Mouse (Mus musculus) ovary, postnatal 14 days (tissue): ENCODE measurements around the gene Tubgcp5.

Experiments
- DNase-seq: peaks from one replicate; pipeline ENCODE4 v3.0.0; 2022; ENCODE audit warnings: low spot score

Tubgcp5 gene

DNA sequence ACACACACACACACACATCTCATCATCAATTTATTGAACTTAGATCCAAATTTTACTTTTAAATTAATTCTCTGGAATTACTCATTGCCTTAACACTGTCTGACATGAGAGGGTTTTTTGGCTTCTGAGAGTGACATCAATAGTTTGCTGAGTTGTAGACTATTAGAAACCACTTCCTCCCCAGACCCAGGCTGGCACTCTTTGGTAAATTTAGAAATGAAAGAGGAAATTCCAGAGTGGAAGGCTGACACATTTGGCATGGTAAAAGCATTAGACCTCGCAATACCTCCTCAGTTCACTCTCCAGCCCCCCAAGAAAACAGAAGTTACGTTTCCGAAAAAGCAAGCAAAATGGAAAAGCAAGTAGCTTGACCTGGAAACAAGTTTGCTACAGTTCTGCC is 58.8 kb downstream of the Tubgcp5 start:
- no peak for DNase-seq

DNA sequence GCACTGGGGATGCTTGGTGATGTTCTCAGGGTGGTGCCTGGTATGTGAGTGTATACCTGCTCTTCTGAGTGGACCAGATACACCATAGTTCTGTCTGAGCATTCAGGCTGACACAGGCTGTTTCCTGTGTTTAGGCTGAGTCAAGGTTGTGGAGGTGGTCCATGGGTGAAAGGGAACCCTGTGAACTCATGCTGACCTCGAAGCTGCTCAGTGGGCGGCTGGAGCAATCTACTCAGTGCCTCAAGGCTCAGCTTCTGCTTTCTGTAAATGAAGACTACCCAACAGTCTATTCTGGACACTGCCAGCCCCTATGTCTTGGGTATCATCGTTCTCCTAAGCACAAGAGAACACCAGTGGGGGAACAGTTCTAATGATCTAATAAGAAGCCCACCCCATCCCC is 61.6 kb downstream of the Tubgcp5 start:
- DNase-seq = no peak

DNA sequence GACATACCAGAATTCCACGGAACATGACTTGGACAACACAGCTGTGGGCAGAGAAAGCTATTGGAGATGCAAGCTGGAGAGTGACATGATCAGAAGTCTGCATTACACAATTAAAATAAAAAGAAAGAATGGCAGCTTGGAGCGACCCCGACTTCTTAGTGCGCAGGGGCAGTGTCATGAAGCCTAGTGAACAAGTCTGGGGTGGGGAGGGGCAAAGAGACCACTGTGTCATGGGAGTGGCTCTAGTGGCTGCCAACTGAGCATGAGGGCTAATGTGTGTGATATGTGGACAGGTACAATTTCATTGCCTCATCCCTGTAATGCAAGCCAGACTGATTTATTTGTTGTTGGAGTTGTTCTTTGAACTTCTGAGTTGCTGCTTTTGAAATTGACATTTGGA is 62.8 kb downstream of the Tubgcp5 start:
- DNase-seq = no peak

DNA sequence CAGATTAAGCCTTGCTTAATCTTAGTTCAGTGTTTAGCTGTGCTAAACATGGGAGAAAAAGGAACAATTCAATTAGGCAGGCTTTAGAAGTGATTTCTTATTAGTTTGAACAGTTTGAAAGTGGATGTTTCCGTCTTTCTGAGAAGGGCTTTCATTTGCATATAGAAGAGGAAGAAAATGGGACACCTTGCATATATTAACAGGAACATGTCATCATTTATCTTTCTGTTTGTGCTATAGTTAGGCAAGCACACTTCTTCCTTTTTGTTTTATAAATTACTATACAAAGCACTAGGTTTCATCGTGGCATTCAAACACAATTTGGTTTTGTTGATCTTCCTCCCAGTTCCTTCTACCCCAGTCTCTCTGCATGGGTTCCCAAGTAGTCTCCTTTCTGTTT is 63.8 kb downstream of the Tubgcp5 start:
- no peak for DNase-seq

DNA sequence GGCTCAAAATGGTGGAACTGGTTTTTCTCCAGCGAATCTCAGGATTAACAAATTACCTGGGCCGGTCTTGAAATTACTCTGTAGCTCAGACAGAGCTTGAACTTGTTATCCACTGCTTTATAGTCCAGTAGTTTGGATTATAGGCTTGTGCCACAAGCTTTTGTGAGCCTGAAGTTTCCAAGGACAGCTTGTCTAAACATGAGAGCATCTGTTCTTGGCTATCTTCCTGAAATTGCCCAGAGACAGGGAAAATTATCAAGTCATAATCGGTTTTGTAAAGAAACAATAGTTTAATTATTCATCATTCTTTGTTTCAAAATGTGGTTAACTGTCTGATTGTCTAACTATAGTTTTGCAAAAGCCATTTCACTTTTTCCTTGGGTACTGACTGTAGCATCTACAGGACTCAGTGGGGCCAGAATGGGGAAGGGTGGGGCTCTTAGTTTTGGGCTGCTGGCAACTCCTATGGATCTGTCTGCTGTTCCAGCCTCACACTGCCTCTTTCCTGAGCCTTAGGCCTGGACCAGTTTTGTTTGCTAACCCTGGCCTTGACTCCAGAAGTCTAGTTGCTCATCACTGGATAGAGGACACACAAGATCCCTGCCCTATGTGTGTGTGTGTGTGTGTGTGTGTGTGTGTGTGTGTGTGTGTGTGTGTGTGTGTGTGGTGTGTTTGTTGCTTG is 65.0 kb downstream of the Tubgcp5 start:
- no peak for DNase-seq

DNA sequence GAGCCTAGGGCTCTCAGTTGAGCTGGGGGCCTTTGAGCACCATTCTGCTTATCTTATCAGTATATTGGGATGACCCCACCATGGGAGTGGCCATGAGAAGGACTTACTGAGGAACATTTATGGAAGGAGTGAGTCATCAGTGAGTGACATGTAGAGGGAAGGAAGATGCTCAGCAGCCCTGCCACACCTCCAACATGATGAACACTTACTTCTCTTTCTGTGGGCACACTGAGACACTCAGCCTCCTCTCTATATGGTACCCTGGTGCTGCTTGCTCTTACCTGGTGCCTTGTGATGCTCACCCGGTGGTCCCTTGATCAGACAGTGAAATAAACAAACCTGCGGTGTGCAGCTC is 65.5 kb downstream of the Tubgcp5 start:
- DNase-seq = no peak

DNA sequence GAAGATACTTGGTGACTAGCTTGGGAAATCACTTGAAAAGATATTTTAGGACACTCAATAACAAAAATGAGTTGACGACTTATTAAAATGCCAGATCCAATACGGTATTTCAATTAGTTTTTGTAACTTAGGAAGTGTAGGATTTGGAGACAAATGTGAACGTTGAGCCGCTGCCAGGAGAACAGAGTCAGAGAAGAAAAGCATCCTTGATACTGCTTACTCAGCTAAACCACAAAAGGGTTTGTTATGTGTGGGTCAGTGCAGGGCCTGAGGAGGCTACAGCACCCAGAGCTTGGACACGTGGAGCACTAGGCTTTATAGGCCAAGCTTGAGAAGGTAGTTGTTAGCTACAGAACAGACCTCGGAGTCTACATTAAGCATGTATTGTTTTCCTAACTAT is 66.0 kb downstream of the Tubgcp5 start:
- no peak for DNase-seq

DNA sequence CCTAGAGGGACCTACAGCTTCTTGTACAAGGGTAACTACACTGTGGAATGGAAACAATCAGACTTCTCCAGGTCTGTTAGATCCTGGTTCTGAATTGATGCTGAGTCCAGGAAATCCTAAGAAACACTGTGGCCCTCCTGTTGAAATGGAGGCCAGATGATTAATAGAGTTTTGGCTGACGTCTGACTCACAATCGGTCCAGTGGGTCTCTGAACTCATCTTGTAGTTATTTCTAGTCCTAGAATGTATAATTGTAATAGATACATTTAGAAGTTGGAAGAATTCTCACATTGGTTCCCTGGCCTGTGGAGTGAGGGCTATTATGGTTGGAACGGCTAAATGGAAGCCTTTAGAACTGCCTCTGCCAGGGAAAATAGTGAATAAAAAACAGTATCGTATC is 67.2 kb downstream of the Tubgcp5 start:
- DNase-seq = no peak

DNA sequence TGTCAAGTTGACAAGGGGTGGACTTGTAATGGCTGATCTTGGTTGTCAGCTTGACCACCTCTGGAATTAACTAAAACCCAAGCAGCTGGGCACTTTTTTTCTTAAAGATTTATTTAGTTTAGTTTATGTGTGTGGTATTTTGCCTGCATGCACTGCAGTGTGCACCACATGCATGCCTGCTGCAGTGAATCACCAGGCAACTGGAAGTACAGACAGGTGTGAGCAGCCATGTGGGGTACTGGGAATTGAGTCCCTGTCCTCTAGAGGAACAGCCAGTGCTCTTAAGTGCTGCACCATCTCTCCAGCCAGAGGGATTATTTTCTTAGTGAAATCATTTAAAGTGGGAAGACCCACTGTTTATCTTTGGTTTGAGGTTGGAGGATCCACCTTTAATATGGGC is 71.1 kb downstream of the Tubgcp5 start:
- DNase-seq = no peak

DNA sequence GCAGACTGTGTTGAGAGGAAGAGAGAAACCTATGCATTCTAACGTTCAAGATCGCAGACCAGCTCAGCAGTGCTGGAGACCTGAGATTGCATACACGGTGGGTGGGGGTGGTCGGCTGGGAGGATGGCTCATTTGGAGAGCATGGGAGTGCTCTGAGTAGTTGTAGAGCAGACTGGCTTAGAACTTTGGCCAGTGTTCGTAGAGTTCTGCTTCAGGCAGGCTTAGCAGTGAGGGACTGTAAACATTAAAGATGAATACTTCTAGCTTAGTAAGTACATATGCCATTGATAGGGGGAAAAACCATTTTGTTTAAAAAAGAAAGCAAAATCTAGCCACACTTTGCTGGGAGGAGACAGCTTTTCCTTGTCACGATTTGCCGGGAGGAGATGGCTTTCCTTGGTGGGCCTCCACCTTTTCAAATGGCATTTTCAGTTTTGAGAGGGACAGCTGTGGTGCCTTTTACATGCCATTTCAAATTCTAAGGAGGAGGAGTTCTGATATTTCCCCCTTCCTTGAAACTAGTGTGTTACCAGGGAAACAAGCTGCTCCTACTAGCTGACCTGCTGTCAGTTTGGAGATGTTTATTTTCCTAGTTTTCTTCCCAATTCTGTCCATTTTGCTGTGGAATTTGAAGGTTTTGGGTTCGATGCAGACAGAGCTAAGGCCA is 71.9 kb downstream of the Tubgcp5 start:
- DNase-seq = no peak

DNA sequence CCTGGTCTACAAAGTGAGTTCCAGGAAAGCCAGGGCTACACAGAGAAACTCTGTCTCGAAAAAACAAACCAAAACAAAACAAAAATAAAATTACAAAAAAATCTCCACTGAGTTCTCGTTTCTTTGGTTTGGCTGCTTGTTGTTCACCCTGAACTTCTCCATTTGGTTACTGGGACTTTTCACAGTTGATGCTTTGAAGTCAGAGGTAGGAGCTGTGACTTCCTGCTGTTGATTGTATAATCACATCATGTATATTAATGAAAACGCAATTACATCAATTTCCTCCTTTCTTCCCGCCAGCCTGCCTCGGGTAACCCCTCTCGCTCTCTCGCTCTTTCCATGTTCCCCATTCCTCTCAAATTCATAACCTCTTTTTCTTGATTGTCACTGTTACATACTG is 74.3 kb downstream of the Tubgcp5 start:
- DNase-seq = no peak

DNA sequence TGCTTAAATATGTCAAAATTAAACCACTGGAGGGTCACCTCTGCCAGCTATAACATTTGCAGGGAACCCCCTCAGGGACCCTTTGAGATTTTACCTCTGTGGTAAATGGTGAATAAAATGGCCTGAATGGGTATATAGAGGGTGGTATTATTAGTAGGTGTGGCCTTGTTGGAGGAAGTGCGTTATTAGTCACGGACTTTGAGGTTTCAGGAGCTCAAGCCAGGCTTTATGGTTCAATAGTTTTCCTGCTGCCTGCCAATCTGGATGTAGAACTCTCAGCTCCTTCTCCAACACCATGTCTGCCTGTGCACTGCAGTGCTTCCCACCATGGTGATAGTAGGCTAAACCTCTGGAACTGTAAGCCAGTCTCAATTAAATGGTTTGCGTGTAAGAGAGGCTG is 75.3 kb downstream of the Tubgcp5 start:
- DNase-seq = no peak

DNA sequence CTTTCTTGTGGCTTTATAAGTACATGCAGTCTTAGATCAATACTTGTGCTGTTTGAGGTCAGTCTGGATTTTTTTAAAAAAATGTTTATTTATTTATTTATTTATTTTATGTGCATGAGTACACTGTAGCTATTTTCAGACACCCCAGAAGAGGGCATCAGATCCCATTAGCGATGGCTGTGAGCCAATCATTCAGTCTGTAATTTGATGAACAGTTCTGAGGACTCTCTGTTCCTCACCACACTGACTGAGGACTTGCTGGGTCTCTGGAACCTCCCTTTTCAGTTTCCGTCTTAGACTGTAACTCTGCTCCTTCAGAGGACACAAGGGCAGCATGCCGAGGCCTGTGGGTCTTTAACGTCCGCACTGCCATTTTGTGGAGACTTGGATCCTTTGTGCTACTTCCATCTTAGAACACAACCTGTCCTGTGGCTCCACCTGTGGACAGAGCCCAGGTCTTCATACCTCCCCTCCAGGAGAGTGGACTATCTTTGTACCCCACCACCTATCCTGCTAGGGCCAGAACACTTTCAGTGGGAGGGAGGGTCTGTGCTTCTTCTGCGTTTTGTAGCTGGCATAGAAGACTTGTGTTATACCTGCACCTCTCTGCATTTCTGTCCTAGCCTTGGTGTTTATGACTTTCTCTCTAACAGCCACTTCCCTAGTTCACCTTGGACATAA is 76.5 kb downstream of the Tubgcp5 start:
- DNase-seq = no peak

DNA sequence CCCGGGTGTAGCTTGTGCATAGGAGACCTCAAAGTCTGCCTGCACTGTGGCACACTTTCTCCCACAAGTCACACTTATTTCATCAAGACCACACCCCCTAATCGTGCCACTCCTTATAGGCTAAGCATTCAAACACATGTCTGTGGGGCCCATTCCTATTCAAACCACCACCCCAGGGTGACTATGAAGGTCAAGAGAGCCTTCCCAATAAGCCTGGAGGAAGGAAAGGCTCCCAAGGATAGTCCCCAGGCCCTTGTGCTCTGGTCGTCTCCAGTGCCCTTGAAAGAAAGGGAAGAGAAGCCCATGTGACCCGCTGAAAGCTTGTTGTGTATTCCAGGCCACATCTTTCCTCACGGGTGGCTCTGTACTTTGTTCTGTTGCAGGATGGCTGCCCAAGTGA is 77.5 kb downstream of the Tubgcp5 start:
- DNase-seq = no peak

DNA sequence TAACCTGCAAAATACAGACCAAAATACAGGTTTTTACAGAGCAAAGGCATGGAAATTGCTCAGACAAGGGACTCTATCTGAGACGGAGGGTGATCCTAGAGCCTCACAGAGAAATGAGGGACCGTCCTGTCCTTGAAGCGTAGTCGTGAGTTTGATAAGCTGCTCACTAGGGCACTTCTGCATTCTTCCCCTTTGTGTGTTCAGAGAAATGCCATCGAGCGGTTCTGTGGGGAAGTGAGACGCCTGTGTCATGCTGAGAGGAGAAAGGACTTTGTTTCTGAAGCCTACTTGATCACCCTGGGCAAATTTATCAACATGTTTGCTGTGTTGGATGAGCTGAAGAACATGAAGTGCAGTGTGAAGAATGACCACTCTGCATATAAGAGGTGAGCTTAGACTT is 80.7 kb downstream of the Tubgcp5 start:
- no peak for DNase-seq

DNA sequence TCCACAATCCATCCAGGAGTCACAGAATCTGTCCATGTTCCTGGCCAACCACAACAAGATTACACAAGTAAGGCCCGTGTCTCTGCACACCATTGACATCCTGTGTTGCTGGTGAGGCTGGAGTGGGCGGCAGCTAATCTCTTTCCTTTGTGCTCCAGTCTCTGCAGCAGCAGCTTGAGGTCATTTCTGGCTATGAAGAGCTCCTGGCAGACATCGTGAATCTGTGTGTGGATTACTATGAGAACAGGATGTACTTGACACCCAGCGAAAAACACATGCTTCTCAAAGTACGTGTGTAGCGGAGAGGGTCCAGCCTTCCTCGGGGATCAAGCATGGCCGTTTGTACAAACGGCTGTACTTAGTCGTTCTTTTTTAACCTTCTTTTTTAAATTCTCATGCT is 83.8 kb downstream of the Tubgcp5 start:
- DNase-seq = no peak

DNA sequence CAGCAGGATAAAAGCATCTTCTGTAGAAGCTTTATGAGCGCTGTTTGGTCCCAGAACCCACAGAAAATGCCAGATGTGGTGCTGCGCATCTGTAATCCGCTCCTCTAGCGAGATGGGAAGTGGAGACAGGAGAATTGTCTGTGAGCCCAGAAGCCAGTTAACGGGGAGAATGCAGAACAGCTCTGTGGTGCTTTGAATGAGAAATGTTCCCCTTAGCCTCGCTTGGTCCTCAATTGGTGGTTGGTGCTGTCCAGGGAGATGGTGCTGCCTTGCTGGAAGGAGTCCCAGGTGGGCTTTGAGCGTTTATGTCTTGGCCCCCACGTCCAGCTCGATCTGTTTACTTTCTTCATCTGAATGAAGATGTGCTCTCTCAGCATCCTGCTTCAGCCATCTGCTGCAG is 86.9 kb downstream of the Tubgcp5 start:
- DNase-seq = no peak
